Mouse (Mus musculus): ENCODE results near the gene Galnt18.

DNA sequence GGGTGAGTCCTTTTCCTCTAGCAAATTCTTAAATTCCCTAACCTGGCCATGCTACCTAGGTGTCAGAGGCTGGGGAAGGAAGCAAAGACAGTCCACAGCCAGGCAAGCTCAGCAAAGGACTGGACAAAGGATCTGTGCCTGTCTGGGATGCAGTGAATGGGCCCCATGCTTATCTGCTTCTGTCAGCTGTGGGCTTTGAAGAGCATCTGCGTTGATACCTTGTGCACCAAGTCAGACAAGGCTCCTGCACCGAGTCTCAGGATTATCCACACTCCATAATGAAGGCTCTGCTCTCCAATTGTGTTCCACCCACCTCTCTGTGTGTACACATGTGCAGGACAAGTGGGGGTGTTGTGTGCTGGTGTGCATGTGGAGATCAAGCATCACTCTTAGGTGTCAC is 153.5 kb downstream of the Galnt18 start:
- TF ChIP-seq CTCF (IDR thresholded peaks at IDR 0.05; ENCODE audit: low read depth) = no peak
- no peak for TF ChIP-seq EP300 (optimal IDR thresholded peaks at IDR 0.05)
